Mouse (Mus musculus): ENCODE measurements around the gene Gm6899. TPM values are rescaled to one million over a fixed set of nuclear protein-coding genes. Genes with fewer than 3 reads are reported as not detected.

Gene Gm6899
- polyA plus RNA-seq, 1 experiment from 2014 or later = not detected

- Histone ChIP-seq H3K4me1 (no peaks in the 10 kb centered on the region), H3K27me3 (ENCODE audit: insufficient read depth, poor library complexity, severe bottlenecking) (no peaks in the 10 kb centered on the region), H3K36me3 (no peaks in the 10 kb centered on the region), H3K27ac (no peak overlapping the region), H3K4me3 (no peak overlapping the region), H3K9me3 (no peaks in the 10 kb centered on the region)
- WGBS = 74% methylated on average over 2 of the region's 2 CpGs
- DNase-seq (ENCODE audit: low spot score) = no peak
Measured at GRCm38 (mm10) chr11:26601571-26602175, 8.6 kb downstream of the Gm6899 start.

GRCm38 (mm10) chr11:26604061-26604655, 11.1 kb downstream of the Gm6899 start:
- Histone ChIP-seq H3K9me3 (no peaks in the 10 kb centered on the region), H3K36me3 (no peaks in the 10 kb centered on the region), H3K4me3 (no peak overlapping the region), H3K27me3 (ENCODE audit: insufficient read depth, poor library complexity, severe bottlenecking) (no peaks in the 10 kb centered on the region), H3K4me1 (no peaks in the 10 kb centered on the region), H3K27ac (no peak overlapping the region)
- no peak for DNase-seq (ENCODE audit: low spot score)
- 92% methylated on average over 1 of the region's 1 CpGs for WGBS

- no peak for DNase-seq (ENCODE audit: low spot score)
- H3K4me3 ChIP-seq = no peak overlapping the region
- H3K4me1 ChIP-seq = no peaks in the 10 kb centered on the region
- H3K36me3 ChIP-seq = no peaks in the 10 kb centered on the region
- no peaks in the 10 kb centered on the region for H3K9me3 ChIP-seq
- 75% methylated on average over 10 of the region's 10 CpGs for WGBS
- H3K27ac ChIP-seq = no peak overlapping the region
- no peaks in the 10 kb centered on the region for H3K27me3 ChIP-seq (ENCODE audit: insufficient read depth, poor library complexity, severe bottlenecking)
Measured at GRCm38 (mm10) chr11:26608795-26609194, 15.8 kb downstream of the Gm6899 start.

- DNase-seq (ENCODE audit: low spot score) = no peak
- no peaks in the 10 kb centered on the region for H3K27me3 ChIP-seq (ENCODE audit: insufficient read depth, poor library complexity, severe bottlenecking)
- H3K4me3 ChIP-seq = no peak overlapping the region
- H3K27ac ChIP-seq = no peak overlapping the region
- no peaks in the 10 kb centered on the region for H3K9me3 ChIP-seq
- H3K4me1 ChIP-seq = no peaks in the 10 kb centered on the region
- WGBS = 76% methylated on average over 2 of the region's 2 CpGs
- no peaks in the 10 kb centered on the region for H3K36me3 ChIP-seq
Measured at GRCm38 (mm10) chr11:26618475-26619223, 25.6 kb downstream of the Gm6899 start.

- H3K36me3 ChIP-seq = no peaks in the 10 kb centered on the region
- no peak overlapping the region for H3K27ac ChIP-seq
- no peak for DNase-seq (ENCODE audit: low spot score)
- H3K4me1 ChIP-seq = no peaks in the 10 kb centered on the region
- H3K27me3 ChIP-seq (ENCODE audit: insufficient read depth, poor library complexity, severe bottlenecking) = no peaks in the 10 kb centered on the region
- H3K4me3 ChIP-seq = no peak overlapping the region
- WGBS = 80% methylated on average over 5 of the region's 5 CpGs
- no peaks in the 10 kb centered on the region for H3K9me3 ChIP-seq
Measured at GRCm38 (mm10) chr11:26622727-26623126, 29.7 kb downstream of the Gm6899 start.

GRCm38 (mm10) chr11:26636239-26636638, 43.2 kb downstream of the Gm6899 start:
- Histone ChIP-seq H3K9me3 (no peaks in the 10 kb centered on the region), H3K4me1 (no peaks in the 10 kb centered on the region), H3K36me3 (no peaks in the 10 kb centered on the region), H3K4me3 (no peak overlapping the region), H3K27ac (no peak overlapping the region), H3K27me3 (ENCODE audit: insufficient read depth, poor library complexity, severe bottlenecking) (no peaks in the 10 kb centered on the region)
- WGBS = 78% methylated on average over 1 of the region's 1 CpGs
- no peak for DNase-seq (ENCODE audit: low spot score)

- Histone ChIP-seq H3K4me3 (no peak overlapping the region), H3K9me3 (no peaks in the 10 kb centered on the region), H3K27me3 (ENCODE audit: insufficient read depth, poor library complexity, severe bottlenecking) (no peaks in the 10 kb centered on the region), H3K27ac (no peak overlapping the region), H3K36me3 (no peaks in the 10 kb centered on the region), H3K4me1 (no peaks in the 10 kb centered on the region)
- no peak for DNase-seq (ENCODE audit: low spot score)
- WGBS = 69% methylated on average over 8 of the region's 8 CpGs
Measured at GRCm38 (mm10) chr11:26640314-26640785, 47.3 kb downstream of the Gm6899 start.

GRCm38 (mm10) chr11:26642141-26642540, 49.1 kb downstream of the Gm6899 start:
- Histone ChIP-seq H3K36me3 (no peaks in the 10 kb centered on the region), H3K9me3 (no peaks in the 10 kb centered on the region), H3K4me3 (no peak overlapping the region), H3K27me3 (ENCODE audit: insufficient read depth, poor library complexity, severe bottlenecking) (no peaks in the 10 kb centered on the region), H3K27ac (no peak overlapping the region), H3K4me1 (no peaks in the 10 kb centered on the region)
- DNase-seq (ENCODE audit: low spot score) = no peak
- WGBS = 97% methylated on average over 1 of the region's 1 CpGs

Other genes with a start within 250 kb of the Gm6899 start
- 27.3 and 28.9 TPM in 2 replicates for gene Fancl, start 207.1 kb upstream of the Gm6899 start, polyA plus RNA-seq (2016; fragmentation: Nextera tagmentation; extraction: Ambion mirVana)
- gene Vrk2, start 758 bp downstream of the Gm6899 start, polyA plus RNA-seq (2016; fragmentation: Nextera tagmentation; extraction: Ambion mirVana) = 17.7 and 18.8 TPM in 2 replicates